Mouse (Mus musculus): ENCODE measurements at regions not wholly inside any gene's neighbourhood (a gene's known extent, or its start where the extent isn't known, plus 50 kb on each side); places are given as distances from the start of the nearest gene placed in this dataset.

DNA sequence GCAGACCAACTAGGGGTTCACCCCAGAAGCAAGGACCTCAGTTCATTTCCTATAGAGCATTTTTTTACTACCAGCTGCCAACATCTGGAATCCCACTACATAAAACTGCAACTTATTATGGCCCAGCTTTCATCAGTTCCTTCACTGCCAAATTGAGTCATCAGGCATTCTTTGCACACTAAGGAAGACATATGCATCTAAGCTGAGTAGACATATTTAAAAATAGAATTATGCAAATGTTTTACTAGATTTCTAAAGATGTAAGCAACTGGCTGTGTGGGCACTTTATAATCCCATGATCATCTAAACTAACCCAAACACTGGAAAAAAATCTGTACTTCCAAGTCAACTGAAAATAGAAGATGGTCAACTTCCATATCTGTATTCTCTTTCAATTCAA is 415.9 kb upstream of the Rarb start:
- DNase-seq: no peak

DNA sequence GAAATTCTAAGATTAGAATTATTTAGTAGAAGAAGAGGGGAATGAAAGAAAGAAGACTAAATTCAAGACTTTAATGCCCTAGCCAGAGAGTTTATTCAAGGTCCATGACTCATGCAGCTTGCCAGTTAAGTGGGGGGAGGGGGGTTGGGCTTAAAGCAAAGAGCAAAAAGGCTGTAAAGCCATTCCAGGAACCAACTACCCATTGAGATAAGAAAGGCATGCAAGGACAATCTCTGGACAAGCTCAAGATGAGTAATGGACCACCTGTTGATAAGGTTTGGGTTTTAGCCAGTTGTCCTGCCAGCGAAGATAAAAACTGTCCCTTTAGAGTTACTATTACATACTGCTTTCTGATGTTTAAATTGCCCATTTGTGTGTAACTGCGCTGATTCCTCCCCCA is 392.5 kb upstream of the Rarb start:
- no peak for DNase-seq

DNA sequence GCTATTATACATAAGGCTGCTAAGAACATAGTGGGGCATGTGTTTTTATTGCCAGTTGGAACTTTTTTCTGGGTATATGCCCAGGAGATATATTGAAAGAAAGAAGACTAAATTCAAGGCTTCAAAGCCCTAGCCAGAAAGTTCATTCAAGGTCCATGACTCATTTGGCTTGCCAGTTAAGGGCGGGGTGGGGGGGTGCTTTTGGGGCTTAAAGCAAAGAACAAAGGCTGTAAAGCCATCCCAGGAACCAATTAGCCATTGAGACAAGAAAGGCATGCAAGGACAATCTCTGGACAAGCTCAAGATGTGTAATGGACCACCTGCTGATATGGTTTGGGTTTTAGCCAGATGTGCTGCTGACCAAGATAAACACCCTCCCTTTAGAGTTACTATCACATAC is 386.7 kb upstream of the Rarb start:
- no peak for DNase-seq

DNA sequence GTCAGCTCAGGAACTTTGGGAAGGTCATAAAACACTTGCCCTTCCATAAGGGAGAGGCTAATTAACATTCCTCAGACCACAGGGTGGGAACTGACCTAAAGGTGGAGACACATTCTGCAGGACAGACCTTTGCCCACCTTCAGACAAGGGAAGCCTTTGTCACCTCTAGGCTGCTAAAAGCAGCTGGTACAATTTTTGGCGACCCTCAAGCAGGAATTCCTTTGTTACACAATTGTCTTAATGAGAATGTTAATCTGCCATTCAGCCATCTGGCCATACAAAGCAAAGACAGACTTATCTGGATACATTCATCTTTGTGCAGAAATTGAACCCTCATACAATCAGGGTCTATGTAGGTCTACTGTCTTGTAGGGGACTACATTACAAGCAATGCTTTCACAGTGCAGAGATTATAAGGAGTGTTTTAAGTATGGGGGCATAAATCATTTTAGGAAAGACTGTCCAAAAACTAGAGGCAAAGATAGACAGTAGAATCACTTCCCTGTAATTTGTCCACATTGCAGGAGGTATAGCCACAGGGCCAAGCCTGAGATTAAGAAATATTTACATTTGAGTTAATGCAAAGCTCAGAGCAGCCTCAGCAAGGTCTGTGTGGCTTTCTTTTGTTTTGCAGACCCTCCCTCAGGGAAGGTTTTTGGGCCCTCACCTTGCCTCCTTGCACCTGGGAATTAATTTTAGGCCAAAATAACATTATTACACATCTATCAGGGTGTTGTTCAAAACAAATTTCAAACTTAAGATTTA is 384.5 kb upstream of the Rarb start:
- no peak for DNase-seq

DNA sequence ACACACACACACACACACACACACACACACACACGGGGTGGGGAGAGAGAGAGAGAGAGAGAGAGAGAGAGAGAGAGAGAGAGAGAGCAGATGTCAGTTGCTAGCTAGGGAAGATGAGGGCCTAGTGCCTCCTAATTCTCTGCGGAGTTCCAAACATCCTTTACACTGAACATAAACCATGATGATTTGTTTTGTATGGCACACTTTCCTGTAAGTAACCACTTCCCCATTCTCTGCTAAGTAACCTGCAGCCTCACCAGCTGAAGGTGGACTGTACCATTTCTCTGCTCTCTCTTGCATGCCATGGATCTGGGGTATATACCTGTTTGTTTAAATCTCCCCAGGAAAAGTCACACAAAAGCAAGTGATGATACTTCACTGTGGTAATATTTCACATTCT is 374.0 kb upstream of the Rarb start:
- DNase-seq: no peak

DNA sequence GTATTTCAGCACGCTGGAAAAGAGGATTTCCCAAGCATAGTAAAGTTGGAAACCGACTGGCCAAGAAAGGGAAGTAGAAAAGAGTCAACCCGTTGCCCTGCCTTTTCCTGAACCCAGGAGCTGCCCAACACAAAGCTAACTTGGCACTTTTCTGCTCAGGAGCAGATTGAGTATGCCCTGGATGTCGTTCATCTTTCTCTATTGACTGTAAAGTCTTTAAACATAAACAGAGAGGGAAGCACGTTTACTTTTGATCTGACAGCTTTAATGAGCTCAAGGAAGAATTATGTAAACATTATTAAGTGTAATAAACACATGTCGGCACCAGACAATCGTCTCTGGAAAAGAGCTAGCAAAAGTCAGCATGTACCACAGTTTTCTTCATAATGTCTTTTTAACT is 354.3 kb upstream of the Rarb start:
- DNase-seq: no peak

DNA sequence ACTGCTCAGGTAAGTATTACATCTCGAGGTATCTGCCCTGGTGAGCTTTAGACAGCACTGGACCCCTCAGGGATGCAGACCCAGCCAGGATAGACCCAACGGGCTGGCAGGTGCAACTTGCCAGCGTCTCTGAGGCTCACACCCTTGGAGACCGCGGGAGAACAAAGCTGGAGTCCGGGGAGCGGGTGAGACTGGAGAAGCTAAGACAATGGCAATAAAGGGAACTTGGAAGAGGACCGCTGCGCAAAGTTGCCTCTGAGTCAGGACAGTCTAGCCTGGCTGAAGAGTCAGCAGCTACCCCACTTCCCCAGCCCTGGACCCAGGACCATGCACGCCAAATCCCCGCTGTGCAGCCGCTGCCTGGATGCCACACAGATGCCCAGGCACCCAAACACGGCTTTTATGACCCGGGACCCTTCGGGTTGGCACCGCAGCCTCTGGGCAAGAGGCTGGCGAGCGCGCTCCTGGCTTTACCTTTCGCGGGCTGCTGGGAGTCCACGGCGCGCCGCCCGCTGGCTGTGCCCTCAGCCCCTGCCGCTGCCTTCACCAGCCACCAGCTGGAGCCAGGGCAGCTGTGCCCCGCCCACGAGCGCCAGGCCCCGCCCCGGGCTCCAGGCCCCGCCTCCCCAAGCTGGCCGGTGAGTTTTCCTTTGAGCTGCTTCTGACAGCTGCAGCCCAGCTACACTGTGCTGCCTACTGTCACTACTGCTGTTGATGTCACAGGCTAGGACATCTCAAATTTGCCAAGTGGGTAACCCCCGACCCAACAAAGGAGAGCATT is 353.6 kb upstream of the Rarb start:
- peak; percentile 26 for DNase-seq

DNA sequence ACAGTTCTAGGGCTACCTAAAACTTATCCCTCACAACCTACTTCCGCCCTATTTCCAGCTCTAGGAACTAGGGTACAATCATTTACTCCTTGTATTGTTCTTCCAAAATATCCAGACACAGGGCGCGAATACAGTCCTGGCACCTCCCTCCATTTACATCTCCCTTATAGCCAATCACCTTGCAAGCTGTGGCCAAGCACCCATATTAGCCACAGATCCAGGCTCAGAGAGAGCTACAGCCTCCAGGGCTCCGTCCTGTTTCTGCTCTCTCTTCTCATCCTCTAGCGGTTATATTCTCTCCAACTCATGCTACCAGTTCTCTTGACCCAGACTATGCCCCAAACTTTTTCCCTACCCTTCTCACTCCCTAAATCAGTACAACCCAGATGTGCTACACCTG is 352.9 kb upstream of the Rarb start:
- no peak for DNase-seq

DNA sequence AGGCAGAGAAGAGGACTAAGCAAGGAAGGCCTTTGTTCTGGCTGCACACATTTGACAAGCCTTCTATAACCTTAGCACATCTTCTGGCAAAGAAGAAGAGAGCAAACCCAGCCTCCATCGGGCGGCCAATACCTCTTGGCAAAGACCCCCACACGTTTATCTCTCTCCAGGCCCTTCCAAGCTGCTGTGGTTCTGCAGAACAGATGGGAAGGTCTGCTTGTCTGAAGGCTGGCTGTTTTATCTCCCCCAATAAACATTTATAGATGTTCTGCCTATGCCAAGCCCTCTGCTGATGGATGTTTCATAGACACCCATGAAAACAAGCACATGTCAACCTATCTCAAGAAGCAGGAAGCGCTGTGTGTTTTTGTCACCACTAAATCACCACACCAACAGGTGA is 339.4 kb upstream of the Rarb start:
- no peak for DNase-seq

DNA sequence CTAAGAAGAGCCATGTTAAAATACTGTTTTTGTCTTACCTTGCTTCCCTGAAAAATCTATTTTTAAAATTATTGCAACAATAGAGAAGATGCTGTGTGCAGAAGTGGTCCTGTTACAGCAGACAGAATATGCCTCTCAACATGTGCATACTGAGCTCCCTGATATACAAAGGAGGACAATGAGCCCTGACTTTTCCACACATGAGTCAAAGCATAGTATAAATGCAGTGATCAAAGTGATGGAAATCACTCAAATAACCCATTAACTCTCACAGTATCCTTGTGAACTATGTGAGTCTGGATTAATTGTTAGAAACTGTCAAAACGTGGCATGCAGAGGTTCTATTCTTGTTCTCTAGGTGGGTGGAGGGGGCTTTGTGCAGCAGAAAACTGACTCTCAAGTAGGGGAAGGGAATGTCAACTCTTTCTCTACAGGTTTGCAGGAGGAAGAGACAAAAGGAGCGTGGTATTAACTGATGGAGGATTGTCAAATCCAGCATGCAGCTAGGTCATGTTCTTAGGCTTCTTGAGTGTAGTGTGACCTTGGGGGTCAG is 337.5 kb upstream of the Rarb start:
- no peak for DNase-seq

DNA sequence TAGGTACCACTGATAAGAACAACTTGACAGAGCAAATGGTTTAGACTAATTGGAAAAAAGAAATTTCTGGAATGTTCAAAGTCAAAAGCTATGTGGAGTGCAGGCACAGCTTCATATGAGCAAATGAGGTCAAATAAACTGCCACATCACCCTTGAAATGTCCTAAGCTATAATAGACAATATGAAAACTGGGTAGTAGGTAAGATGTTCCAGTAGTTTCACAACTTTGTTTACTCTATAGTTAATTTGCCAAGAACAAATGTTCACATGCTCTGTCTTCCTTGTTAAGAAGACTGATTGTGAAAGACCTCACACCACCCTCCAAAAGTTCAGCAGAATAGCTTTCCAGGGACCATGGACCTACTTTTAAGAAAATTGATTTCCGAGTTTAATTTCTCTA is 301.7 kb upstream of the Rarb start:
- DNase-seq: no peak

DNA sequence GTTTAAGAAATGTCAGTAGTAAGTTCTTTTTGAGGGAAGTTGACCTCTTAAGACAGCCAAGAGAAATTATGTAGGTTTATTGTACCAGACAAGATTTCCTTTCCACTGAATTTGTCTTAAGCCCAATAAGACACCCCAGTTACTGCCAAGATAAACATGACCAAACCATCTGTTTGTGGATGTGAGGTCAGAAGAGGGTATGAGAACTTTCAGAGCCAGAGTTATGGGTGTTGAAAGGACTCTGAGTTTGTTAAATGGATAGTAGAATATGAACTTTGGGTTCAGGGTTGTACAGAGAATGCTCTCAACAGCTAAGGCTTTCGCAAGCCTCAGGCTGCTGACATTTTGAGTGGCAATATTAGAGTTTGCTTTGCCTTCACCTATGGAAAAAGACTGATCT is 287.7 kb upstream of the Rarb start:
- DNase-seq: no peak

DNA sequence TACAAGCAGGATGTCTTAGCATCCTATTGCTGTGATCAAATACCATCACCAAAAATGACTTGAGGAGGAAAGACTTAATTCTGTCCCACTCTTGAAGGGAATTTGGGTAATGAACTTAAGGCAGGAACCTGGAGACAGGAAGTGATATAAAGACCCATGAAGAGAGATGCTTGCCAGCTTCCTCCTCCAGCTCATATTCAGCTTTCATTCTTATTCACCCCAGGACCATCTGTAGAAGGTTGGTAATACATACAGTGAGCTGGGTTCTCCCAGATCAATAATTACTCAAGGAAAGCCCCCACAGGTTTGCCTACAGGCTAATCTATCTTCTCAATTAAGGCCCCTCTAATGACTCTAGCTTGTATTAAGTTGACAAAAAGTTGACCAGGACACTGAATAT is 283.5 kb upstream of the Rarb start:
- no peak for DNase-seq

DNA sequence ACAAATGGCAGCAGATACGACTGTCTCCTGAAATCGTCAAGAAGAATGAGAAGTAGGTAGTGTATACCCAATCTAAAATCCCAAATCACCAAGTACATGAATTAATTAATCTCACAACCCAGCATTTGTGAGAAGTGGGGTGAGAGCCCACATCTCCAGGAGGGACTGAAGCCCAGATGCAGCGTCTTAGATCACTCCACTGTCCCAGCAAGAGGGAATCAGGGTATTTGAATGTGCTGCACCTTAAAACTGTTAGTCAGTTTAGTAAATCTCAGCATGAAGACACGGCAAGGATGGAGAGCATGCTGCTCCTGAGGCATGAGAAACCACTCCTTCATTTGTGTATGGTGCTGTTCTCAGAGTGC is 271.6 kb upstream of the Rarb start:
- no peak for DNase-seq

DNA sequence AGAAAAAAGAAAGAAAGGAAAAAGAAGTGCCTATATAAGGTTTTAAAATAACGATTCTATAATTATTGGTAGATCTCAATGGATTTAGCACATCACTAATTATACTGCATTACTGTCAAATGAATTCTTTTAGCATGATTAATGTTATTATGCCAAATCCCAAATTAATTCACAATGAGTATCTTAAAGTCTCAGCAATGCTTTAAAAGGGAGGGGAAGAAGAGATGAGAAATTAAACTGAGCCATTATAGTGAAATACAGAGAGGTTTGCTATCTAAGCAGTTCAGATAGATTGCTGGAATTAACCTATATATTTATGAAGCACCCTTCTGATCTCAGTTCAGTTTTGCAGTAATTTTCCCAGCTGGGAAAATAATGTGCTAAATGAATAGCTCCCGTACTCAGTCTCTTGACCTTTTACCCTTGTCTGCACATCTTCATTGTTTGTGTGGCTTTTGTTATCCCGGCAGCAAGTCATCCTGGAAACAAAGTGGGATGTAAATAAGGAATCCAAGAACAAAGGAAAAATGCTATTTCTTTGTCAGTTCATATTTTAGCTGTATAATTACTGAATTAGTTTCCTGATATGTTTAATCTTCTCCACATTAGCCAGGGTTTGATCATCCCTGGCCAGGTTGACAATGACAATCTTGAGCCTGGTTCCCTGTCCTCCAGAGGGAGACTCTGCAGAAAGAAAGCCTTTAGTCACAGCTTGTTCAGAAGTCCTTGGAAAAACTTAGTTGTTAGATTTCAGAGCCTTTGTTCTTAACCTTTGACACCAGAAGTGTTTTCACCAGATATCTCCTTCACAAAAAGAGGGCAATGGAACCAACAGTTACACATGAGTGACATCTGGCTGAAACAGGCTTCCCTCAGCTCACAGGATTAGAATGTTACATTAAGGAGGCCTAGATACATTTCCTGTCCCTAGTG is 270.9 kb upstream of the Rarb start:
- no peak for DNase-seq

DNA sequence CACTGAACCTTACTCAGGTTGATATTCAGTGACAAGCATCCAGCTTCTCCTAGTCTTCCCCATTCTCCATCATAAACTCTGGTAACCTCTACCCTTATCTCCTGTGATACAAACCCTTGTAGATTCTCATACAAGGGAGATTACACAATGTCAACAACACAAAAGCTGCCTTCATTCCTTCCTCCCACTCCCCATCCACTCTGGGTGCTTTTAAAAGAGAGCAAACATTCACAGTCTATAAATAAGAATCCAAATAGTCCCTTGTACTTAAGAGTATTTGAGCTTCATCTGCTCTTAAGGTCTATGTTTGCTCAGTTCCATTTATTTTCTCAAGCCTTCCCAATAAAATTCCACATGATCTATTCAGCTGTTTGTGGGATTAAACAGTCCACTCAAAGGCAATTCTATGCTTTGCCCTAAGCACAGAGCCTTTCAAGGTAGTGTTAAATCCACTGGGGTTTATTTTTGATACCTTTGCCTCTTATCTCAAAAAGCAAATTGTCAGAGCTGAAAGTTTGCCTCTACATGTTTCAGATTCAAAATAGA is 270.2 kb upstream of the Rarb start:
- no peak for DNase-seq

DNA sequence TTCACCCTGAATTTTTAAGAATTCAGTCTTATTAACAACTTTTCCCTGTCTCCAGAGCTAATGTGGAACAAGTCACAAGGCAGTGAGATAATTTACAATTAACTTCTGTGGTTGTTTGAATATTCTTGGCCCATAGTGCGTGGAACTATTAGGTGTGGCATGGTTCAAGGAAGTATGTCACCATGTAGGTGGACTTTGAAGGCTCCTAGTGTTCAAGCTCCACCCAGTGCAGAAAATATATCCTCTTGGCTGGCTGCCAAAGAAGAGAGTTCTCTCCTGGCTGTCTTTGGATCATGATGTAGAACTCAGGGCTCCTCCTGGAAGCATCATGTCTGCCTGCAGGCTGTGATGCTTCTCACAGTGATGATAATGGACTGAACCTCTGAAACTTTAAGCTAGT is 268.9 kb upstream of the Rarb start:
- DNase-seq: no peak

DNA sequence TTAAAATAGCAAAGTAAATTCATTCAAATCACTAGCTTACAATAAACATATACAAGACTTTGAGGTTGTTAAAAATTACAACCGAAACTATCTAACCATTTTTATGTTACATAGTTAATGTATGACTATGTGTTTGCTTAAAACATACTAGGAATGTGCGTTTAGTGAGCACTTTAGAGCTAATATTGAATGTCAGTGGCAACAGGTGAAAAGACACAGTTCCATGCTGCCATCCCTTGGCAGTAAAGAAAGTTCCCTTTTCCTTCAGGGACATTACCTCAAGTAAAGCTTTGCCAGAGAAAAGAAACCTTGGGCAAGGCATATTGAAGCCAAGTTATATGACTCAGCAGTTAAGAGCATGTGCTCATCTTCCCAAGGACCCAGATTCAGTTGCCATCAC is 265.0 kb upstream of the Rarb start:
- DNase-seq: no peak

DNA sequence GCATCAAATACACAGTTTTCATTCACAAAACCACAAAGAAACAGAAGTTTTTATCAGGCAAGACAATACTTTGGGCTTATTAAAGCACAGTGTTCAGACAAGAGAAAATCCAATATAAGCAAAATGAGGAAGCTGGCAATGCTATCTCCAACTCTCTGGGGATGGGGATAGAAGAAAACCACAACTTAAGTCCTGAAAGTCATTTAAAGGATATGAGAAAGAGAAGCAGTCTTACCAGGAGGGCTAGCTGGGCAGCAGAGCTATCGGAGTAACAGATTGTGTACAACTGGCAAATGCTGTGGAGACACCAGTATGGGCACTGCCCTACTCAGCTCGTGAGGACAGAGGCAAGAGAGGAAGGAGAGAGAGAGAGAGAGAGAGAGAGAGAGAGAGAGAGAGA is 262.9 kb upstream of the Rarb start:
- no peak for DNase-seq

DNA sequence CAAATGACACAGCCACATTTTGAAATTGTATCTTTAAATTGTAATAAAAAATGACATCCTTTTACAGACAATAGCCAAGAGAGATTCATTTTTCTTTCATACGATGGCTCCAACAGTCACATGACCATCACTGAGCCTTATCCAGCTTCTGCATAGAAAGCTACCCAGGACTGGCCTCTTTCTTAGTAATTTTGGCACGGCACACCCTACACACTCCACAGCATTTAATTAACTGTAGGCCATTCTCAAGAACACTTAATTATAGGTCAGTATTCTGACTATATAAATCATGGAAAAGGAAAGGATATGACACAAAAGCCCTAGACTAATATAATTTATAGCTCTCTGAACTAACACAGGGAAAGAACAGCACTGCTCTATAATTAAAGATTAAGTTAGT is 260.6 kb upstream of the Rarb start:
- no peak for DNase-seq

DNA sequence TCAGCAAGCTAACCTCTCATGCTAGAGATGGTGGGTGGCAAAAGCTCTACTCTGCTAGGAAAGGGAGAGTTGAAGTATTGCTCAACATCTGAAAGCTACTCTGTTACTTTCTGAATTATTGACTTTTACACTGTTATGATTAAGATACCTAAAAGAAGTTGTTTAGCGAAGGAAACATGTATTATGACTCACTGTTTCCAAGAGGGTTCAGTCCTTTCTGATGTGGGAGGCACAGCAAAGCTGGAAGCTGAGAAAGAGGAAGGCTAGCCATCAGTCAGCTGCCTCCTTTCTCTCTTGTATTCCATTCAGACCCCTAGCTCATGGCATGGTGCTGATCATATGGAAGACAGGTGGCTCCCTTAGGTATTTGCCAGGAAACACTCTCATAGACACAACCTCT is 242.4 kb upstream of the Rarb start:
- DNase-seq: no peak

DNA sequence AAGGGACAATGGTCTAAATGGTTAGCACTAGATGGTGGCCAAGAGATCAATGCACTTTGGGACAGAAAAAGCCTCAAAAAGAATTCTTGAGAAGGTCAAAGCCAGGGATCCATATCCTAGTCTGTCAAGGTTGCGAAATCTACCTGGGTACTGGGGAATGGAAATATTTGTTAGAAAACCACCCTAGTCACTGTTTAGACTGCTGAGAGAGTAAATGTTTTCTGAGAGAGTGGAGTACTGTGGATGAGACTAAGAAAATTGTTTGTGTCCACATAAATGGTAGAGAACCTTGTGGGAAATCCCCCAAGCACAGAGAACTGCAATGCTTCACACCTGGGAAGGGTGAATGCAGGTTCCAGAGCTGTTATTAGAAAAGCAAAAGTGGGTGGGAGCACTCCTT is 239.5 kb upstream of the Rarb start:
- DNase-seq: no peak

DNA sequence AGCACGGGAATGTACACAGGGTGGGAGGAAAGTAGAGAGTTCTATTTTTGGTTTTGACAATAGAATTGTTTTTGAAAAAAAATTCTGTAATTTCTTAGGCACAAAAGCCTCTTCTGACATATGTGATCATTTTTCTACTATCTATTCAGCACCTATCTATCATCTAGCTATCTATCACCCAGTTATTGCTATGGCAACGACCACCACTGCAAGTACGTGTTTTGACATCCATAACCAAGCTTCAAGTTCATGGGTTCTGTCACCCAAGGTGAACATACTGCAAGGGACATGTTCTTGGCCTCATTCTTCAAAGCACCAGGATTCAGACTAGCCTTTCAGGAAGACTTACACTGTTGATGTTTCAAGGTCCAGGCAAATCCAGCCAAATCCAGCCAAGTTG is 238.4 kb upstream of the Rarb start:
- DNase-seq: no peak
